Comparison of ENCODE assay signal across 13 mouse cellular contexts in genomic region chr15:12324326-12324725, GRCm38 (mm10). TPM values are rescaled to one million over a fixed set of nuclear protein-coding genes. Genes with fewer than 3 reads are reported as not detected.
DNase-seq lines count a peak whose midpoint lies in the region; ATAC-seq and TF ChIP-seq lines count a peak whose summit lies in the region.
"Had no signal": no experiment of that assay in that cellular context is flagged by ENCODE, and none has a peak within 500 bp of the region (broad histone marks: within the 10 kb centered on the region; RNA-seq: fewer than 3 reads in every experiment).

No protein-coding gene starts in this region.

- no peaks in the 10 kb centered on the region for H3K9me3 ChIP-seq in heart, embryonic 16.5 days (replicated peaks; ENCODE audit: control insufficient read depth, low read length)
- no peaks in the 10 kb centered on the region for H3K9me3 ChIP-seq in E14TG2a.4 (ENCODE audit: low read length)
- H3K9me3 ChIP-seq in embryonic facial prominence, embryonic 10.5 days, result no peaks in the 10 kb centered on the region
- no peaks in the 10 kb centered on the region for H3K9me3 ChIP-seq in liver, embryonic 14.5 days (ENCODE audit: control insufficient read depth, low read length)

- DNase-seq in heart, postnatal 4 days, result no peak
- no peak for DNase-seq in embryonic facial prominence, embryonic 10.5 days (ENCODE audit: low spot score)
- no peak for DNase-seq in liver, embryonic 14.5 days (ENCODE audit: low read depth in 3 of 3, low spot score in 3 of 3)
- no peak for DNase-seq in lung, postnatal 25 days (ENCODE audit: low spot score)
- DNase-seq: adrenal gland, adult 8-10 months; cerebellum, adult 11-12 months; kidney, postnatal 4 days; thymus, postnatal 4 days had no signal

- TF ChIP-seq EP300 in liver, embryonic 14.5 days (IDR thresholded peaks at IDR 0.05; ENCODE audit: low read depth), result no peak

- no peak overlapping the region for H3K27ac ChIP-seq in heart, embryonic 16.5 days (ENCODE audit: low read length)
- no peak overlapping the region for H3K27ac ChIP-seq in embryonic facial prominence, embryonic 10.5 days (replicated peaks)
- H3K27ac ChIP-seq in liver, embryonic 14.5 days, result no peak overlapping the region
- H3K27ac ChIP-seq: macrophage had no signal

- ATAC-seq in heart, embryonic 16.5 days (replicated peaks; ENCODE audit: extremely low read depth, insufficient read depth, low FRiP score), result no peak
- ATAC-seq in liver, embryonic 14.5 days (ENCODE audit: insufficient read depth), result no peak
- no peak for ATAC-seq in megakaryocyte-erythroid progenitor cell, adult 5-6 weeks (replicated peaks; ENCODE audit: low FRiP score, low TSS enrichment, poor library complexity, severe bottlenecking)

- peaks cover 3% of the 10 kb centered on the region; the same call in 1 of the 2 replicates for H3K36me3 ChIP-seq in heart, embryonic 16.5 days (ENCODE audit: control insufficient read depth, insufficient read depth)
- H3K36me3 ChIP-seq in E14TG2a.4 (ENCODE audit: insufficient read depth, low read length), result peaks cover 31% of the 10 kb centered on the region
- peaks cover 28% of the 10 kb centered on the region for H3K36me3 ChIP-seq in embryonic facial prominence, embryonic 10.5 days (replicated peaks)
- no peaks in the 10 kb centered on the region for H3K36me3 ChIP-seq in liver, embryonic 14.5 days (replicated peaks; ENCODE audit: control insufficient read depth, insufficient read depth, low read depth)

- H3K4me1 ChIP-seq in heart, embryonic 16.5 days (ENCODE audit: control insufficient read depth, insufficient read depth, low read length), result peaks cover 14% of the 10 kb centered on the region
- peaks cover 54% of the 10 kb centered on the region for H3K4me1 ChIP-seq in E14TG2a.4 (replicated peaks; ENCODE audit: low read depth, low read length)
- peaks cover 20% of the 10 kb centered on the region for H3K4me1 ChIP-seq in embryonic facial prominence, embryonic 10.5 days
- H3K4me1 ChIP-seq in liver, embryonic 14.5 days (replicated peaks; ENCODE audit: control insufficient read depth in 2 of 2, insufficient read depth in 2 of 2, low read length in 1 of 2), result peaks cover 8 to 18% of the 10 kb centered on the region in 2 experiments

- H3K4me2 ChIP-seq in heart, embryonic 16.5 days (ENCODE audit: low read depth, low read length), result peak overlapping the region; percentile 34; the same call in 1 of the 2 replicates
- peak overlapping the region; percentile 72 for H3K4me2 ChIP-seq in liver, embryonic 14.5 days (ENCODE audit: low read depth)

- no peak overlapping the region for H3K4me3 ChIP-seq in heart, embryonic 16.5 days (ENCODE audit: low read length)
- H3K4me3 ChIP-seq in E14TG2a.4 (replicated peaks; ENCODE audit: low read length), result 0 out of 2 replicates have a peak overlapping the region, but pooled peaks have one; percentile 1
- 0 out of 2 replicates have a peak overlapping the region, but pooled peaks have one; percentile 17 for H3K4me3 ChIP-seq in embryonic facial prominence, embryonic 10.5 days
- peak overlapping the region; percentile 3 to 76; a peak in 2 of 4 replicates for H3K4me3 ChIP-seq in liver, embryonic 14.5 days (ENCODE audit: insufficient read depth in 1 of 2, low read depth in 2 of 2, low read length in 2 of 2)

- 91% methylated on average over 1 of the region's 1 CpGs for WGBS in heart, embryonic 16.5 days
- WGBS in embryonic facial prominence, embryonic 10.5 days, result 87% methylated on average over 1 of the region's 1 CpGs
- 70% methylated on average over 1 of the region's 1 CpGs for WGBS in liver, embryonic 14.5 days (ENCODE audit: insufficient replicate concordance)

- no peaks in the 10 kb centered on the region for H3K27me3 ChIP-seq in heart, embryonic 16.5 days (ENCODE audit: control insufficient read depth, insufficient read depth, low read length)
- H3K27me3 ChIP-seq in E14TG2a.4 (ENCODE audit: insufficient read depth, low read length), result peaks cover 7% of the 10 kb centered on the region
- H3K27me3 ChIP-seq in embryonic facial prominence, embryonic 10.5 days (replicated peaks; ENCODE audit: low read depth, poor library complexity, severe bottlenecking), result peaks cover 8% of the 10 kb centered on the region
- no peaks in the 10 kb centered on the region for H3K27me3 ChIP-seq in liver, embryonic 14.5 days (ENCODE audit: control insufficient read depth, insufficient read depth, low read length)

- no peak for TF ChIP-seq CTCF in E14TG2a.4 (conservative IDR thresholded peaks at IDR 0.05; ENCODE audit: low read length)
- no peak for TF ChIP-seq CTCF in liver, embryonic 14.5 days (IDR thresholded peaks at IDR 0.05; ENCODE audit: low read depth)

- H3K9ac ChIP-seq in heart, embryonic 16.5 days (ENCODE audit: low read length), result peak overlapping the region; percentile 35; the same call in 1 of the 2 replicates
- peak overlapping the region; percentile 32; the same call in 1 of the 2 replicates for H3K9ac ChIP-seq in liver, embryonic 14.5 days (replicated peaks)

RNA-seq across cellular contexts. Expression of gene 1810049J17Rik, which starts 2.6 kb away (rescaled TPM):
- 0.75 TPM in 1 of 2 replicates, not detected in the other for polyA plus RNA-seq in heart, embryonic 16.5 days (2015; fragmentation: Nextera tagmentation; extraction: Ambion mirVana)
- under 1 TPM in 1 of 2 experiments, not detected in 1; 0.91 TPM for total RNA-seq in heart, postnatal 4 days (2021)
- polyA plus RNA-seq in embryonic facial prominence, embryonic 10.5 days (2016; fragmentation: Nextera tagmentation; extraction: Ambion mirVana), result not detected in 2 replicates
- not detected in 2 replicates for polyA plus RNA-seq in liver, embryonic 14.5 days (2012; rRNA removed)
- polyA plus RNA-seq in liver, embryonic 14.5 days (2014; fragmentation: Nextera tagmentation; extraction: Ambion mirVana), result 2.3 and 3.1 TPM in 2 replicates
- total RNA-seq in megakaryocyte-erythroid progenitor cell, adult 5-6 weeks (2014; fragmentation: Nextera tagmentation), result not detected in 2 replicates
- total RNA-seq in megakaryocyte-erythroid progenitor cell, adult 5-6 weeks (2017), result 1.0 TPM in 1 of 2 replicates, not detected in the other
- total RNA-seq: hematopoietic stem cell, adult 5-6 weeks had no signal

RNA-seq across cellular contexts. Expression of gene Golph3, which starts 3.1 kb away (rescaled TPM):
- 61.3 and 67.6 TPM in 2 replicates for polyA plus RNA-seq in heart, embryonic 16.5 days (2015; fragmentation: Nextera tagmentation; extraction: Ambion mirVana)
- 10 to 100 TPM; 88.7 to 89.1 TPM for total RNA-seq in heart, postnatal 4 days (2021)
- 61.0 and 61.5 TPM in 2 replicates for polyA plus RNA-seq in embryonic facial prominence, embryonic 10.5 days (2016; fragmentation: Nextera tagmentation; extraction: Ambion mirVana)
- polyA plus RNA-seq in liver, embryonic 14.5 days (2012; rRNA removed), result 33.8 and 35.2 TPM in 2 replicates
- polyA plus RNA-seq in liver, embryonic 14.5 days (2014; fragmentation: Nextera tagmentation; extraction: Ambion mirVana), result 58.4 and 60.9 TPM in 2 replicates
- total RNA-seq in megakaryocyte-erythroid progenitor cell, adult 5-6 weeks (2014; fragmentation: Nextera tagmentation), result 85.5 and 86.5 TPM in 2 replicates
- total RNA-seq in megakaryocyte-erythroid progenitor cell, adult 5-6 weeks (2017), result 126 and 132 TPM in 2 replicates
